Mouse (Mus musculus): ENCODE data around the gene Sync. TPM values are rescaled to one million over a fixed set of nuclear protein-coding genes. Genes with fewer than 3 reads are reported as not detected.

The Sync gene
- total and polyA plus RNA-seq, 3 experiments = 0.31 to 0.43 TPM; not detected in 1

- Histone ChIP-seq H3K27me3 (ENCODE audit: control insufficient read depth in 1 of 2, insufficient read depth in 2 of 2, low read length in 2 of 2) (peaks cover 6 to 10% of the 10 kb centered on the region in 2 experiments), H3K4me3 (ENCODE audit: control insufficient read depth in 1 of 2, insufficient read depth in 1 of 2, low read depth in 2 of 2, low read length in 2 of 2) (no peak overlapping the region), H3K9me3 (replicated peaks; ENCODE audit: insufficient read depth, low read length) (no peaks in the 10 kb centered on the region), H3K36me3 (ENCODE audit: control insufficient read depth in 1 of 2, insufficient read depth in 2 of 2, low read length in 2 of 2) (peaks cover 0 to 2% of the 10 kb centered on the region in 2 experiments; a peak in 1 of 4 replicates), H3K9ac (ENCODE audit: control insufficient read depth, low read depth, low read length, poor library complexity, severe bottlenecking) (no peak overlapping the region), H3K4me1 (ENCODE audit: control insufficient read depth in 1 of 2, insufficient read depth in 2 of 2, low read length in 2 of 2) (0 out of 4 replicates have a peak, but pooled peaks cover 0 to 3% of the 10 kb centered on the region in 2 experiments), H3K27ac (ENCODE audit: control insufficient read depth, low read depth, low read length) (no peak overlapping the region), H3K79me2 (ENCODE audit: control insufficient read depth, insufficient read depth, low read length, poor library complexity) (no peaks in the 10 kb centered on the region; the same call in 1 of the 2 replicates)
- no peak for DNase-seq (ENCODE audit: low read depth, low spot score)
- no peak for TF ChIP-seq CHD2 (IDR thresholded peaks at IDR 0.05; ENCODE audit: low read length)
- TF ChIP-seq E2F4 (IDR thresholded peaks at IDR 0.05; ENCODE audit: borderline replicate concordance, low read depth, low read length) = no peak
- no peak for TF ChIP-seq ZNF384 (IDR thresholded peaks at IDR 0.05; ENCODE audit: low read depth, low read length)
- TF ChIP-seq ZC3H11A (IDR thresholded peaks at IDR 0.05; ENCODE audit: low read depth, low read length) = no peak
- no peak for TF ChIP-seq EP300 (IDR thresholded peaks at IDR 0.05; ENCODE audit: low read depth in 1 of 2, low read length in 2 of 2)
- TF ChIP-seq GATA1 (IDR thresholded peaks at IDR 0.05; ENCODE audit: low read depth, low read length) = no peak
- TF ChIP-seq GABPA (IDR thresholded peaks at IDR 0.05; ENCODE audit: low read depth, low read length) = no peak
- TF ChIP-seq SMC3 (IDR thresholded peaks at IDR 0.05; ENCODE audit: low read depth, low read length) = no peak
- TF ChIP-seq POLR2AphosphoS5 (IDR thresholded peaks at IDR 0.05; ENCODE audit: borderline replicate concordance, low read depth, low read length) = no peak
- TF ChIP-seq SIN3A (IDR thresholded peaks at IDR 0.05; ENCODE audit: low read length) = no peak
- no peak for TF ChIP-seq MAX (IDR thresholded peaks at IDR 0.05; ENCODE audit: low read length)
- no peak for TF ChIP-seq TCF12 (IDR thresholded peaks at IDR 0.05; ENCODE audit: low read depth, low read length)
- no peak for TF ChIP-seq POLR2A (IDR thresholded peaks at IDR 0.05; ENCODE audit: control insufficient read depth in 1 of 2, insufficient read depth in 1 of 2, low read depth in 1 of 2, low read length in 2 of 2, poor library complexity in 1 of 2)
- no peak for TF ChIP-seq ETS1 (IDR thresholded peaks at IDR 0.05; ENCODE audit: low read depth, low read length)
Observed at GRCm38 (mm10) chr4:129284685-129285084, 2.7 kb upstream of the Sync start.

- Histone ChIP-seq H3K9ac (ENCODE audit: control insufficient read depth, low read depth, low read length, poor library complexity, severe bottlenecking) (no peak overlapping the region), H3K36me3 (ENCODE audit: control insufficient read depth in 1 of 2, insufficient read depth in 2 of 2, low read length in 2 of 2) (peaks cover 0 to 2% of the 10 kb centered on the region in 2 experiments; a peak in 1 of 4 replicates), H3K4me3 (ENCODE audit: control insufficient read depth in 1 of 2, insufficient read depth in 1 of 2, low read depth in 2 of 2, low read length in 2 of 2) (no peak overlapping the region), H3K27ac (ENCODE audit: control insufficient read depth, low read depth, low read length) (no peak overlapping the region), H3K27me3 (ENCODE audit: control insufficient read depth in 1 of 2, insufficient read depth in 2 of 2, low read length in 2 of 2) (peaks cover 6 to 10% of the 10 kb centered on the region in 2 experiments), H3K79me2 (ENCODE audit: control insufficient read depth, insufficient read depth, low read length, poor library complexity) (no peaks in the 10 kb centered on the region; the same call in 1 of the 2 replicates), H3K9me3 (replicated peaks; ENCODE audit: insufficient read depth, low read length) (no peaks in the 10 kb centered on the region), H3K4me1 (ENCODE audit: control insufficient read depth in 1 of 2, insufficient read depth in 2 of 2, low read length in 2 of 2) (0 out of 4 replicates have a peak, but pooled peaks cover 0 to 3% of the 10 kb centered on the region in 2 experiments)
- DNase-seq (ENCODE audit: low read depth, low spot score) = no peak
- TF ChIP-seq MAZ (IDR thresholded peaks at IDR 0.05; ENCODE audit: low read depth, low read length) = no peak
- no peak for TF ChIP-seq TAL1 (IDR thresholded peaks at IDR 0.05; ENCODE audit: low read length)
- TF ChIP-seq BHLHE40 (IDR thresholded peaks at IDR 0.05; ENCODE audit: borderline replicate concordance, low read depth, low read length) = no peak
- TF ChIP-seq HCFC1 (IDR thresholded peaks at IDR 0.05; ENCODE audit: low read depth, low read length) = no peak
- no peak for TF ChIP-seq USF2 (IDR thresholded peaks at IDR 0.05; ENCODE audit: borderline replicate concordance in 1 of 2, insufficient read depth in 1 of 2, low read depth in 1 of 2, low read length in 2 of 2)
- no peak for TF ChIP-seq POLR2A (IDR thresholded peaks at IDR 0.05; ENCODE audit: control insufficient read depth in 1 of 2, insufficient read depth in 1 of 2, low read depth in 1 of 2, low read length in 2 of 2, poor library complexity in 1 of 2)
- no peak for TF ChIP-seq UBTF (IDR thresholded peaks at IDR 0.05; ENCODE audit: borderline replicate concordance, insufficient read depth, low read depth, low read length)
- no peak for TF ChIP-seq NELFE (IDR thresholded peaks at IDR 0.05; ENCODE audit: low read depth, low read length)
- TF ChIP-seq RAD21 (IDR thresholded peaks at IDR 0.05; ENCODE audit: low read depth, low read length) = no peak
- no peak for TF ChIP-seq USF1 (IDR thresholded peaks at IDR 0.05; ENCODE audit: low read depth, low read length)
Observed at GRCm38 (mm10) chr4:129286001-129286682, 1.3 kb upstream of the Sync start.

Measured in MEL (cell line).